Mouse (Mus musculus): ENCODE measurements around the gene Rnase12.
A peak's percentile ranks its signal among the peaks of the same experiment; 100 is the strongest.
"Not testable (repeated sequence)": the region's sequence is repeated elsewhere in the genome, so short reads cannot be mapped to it uniquely, and the experiment has no call there.

The Rnase12 gene

GRCm38 (mm10) chr14:51057401-51057831 is at the start of gene Rnase12:
TSS of gene Rnase12 (minus strand) at chr14:51057661.
- no peak for DNase-seq (ENCODE audit: low read depth, low spot score)

GRCm38 (mm10) chr14:51106449-51106967 is 49.0 kb upstream of the Rnase12 start:
- DNase-seq (ENCODE audit: low read depth, low spot score): no peak

- no peak for DNase-seq (ENCODE audit: low read depth, low spot score)
Observed at GRCm38 (mm10) chr14:51104366-51104765, 46.9 kb upstream of the Rnase12 start.

GRCm38 (mm10) chr14:51103217-51103616 is 45.8 kb upstream of the Rnase12 start:
- no peak for DNase-seq (ENCODE audit: low read depth, low spot score)

- no peak for DNase-seq (ENCODE audit: low read depth, low spot score)
Observed at GRCm38 (mm10) chr14:51101284-51101683, 43.8 kb upstream of the Rnase12 start.

- DNase-seq (ENCODE audit: low read depth, low spot score): no peak
Observed at GRCm38 (mm10) chr14:51098921-51099320, 41.5 kb upstream of the Rnase12 start.

GRCm38 (mm10) chr14:51098300-51098699 is 40.8 kb upstream of the Rnase12 start:
- DNase-seq (ENCODE audit: low read depth, low spot score): not testable (repeated sequence)

- no peak for DNase-seq (ENCODE audit: low read depth, low spot score)
Observed at GRCm38 (mm10) chr14:51095736-51096524, 38.5 kb upstream of the Rnase12 start.

GRCm38 (mm10) chr14:51094921-51095320 is 37.5 kb upstream of the Rnase12 start:
- DNase-seq (ENCODE audit: low read depth, low spot score): no peak

GRCm38 (mm10) chr14:51094096-51094875 is 36.8 kb upstream of the Rnase12 start:
- no peak for DNase-seq (ENCODE audit: low read depth, low spot score)

GRCm38 (mm10) chr14:51093496-51093895 is 36.0 kb upstream of the Rnase12 start:
- no peak for DNase-seq (ENCODE audit: low read depth, low spot score)

- no peak for DNase-seq (ENCODE audit: low read depth, low spot score)
Observed at GRCm38 (mm10) chr14:51092073-51092620, 34.7 kb upstream of the Rnase12 start.

- DNase-seq (ENCODE audit: low read depth, low spot score): no peak
Observed at GRCm38 (mm10) chr14:51090921-51091900, 33.8 kb upstream of the Rnase12 start, which contains the start of the genes Rnase4 and Ang. TSS of gene Rnase4 (plus strand) at chr14:51091077. TSS of gene Ang (plus strand) at chr14:51091150.

GRCm38 (mm10) chr14:51090077-51090781 is 32.8 kb upstream of the Rnase12 start:
- no peak for DNase-seq (ENCODE audit: low read depth, low spot score)

GRCm38 (mm10) chr14:51089674-51090076 is 32.2 kb upstream of the Rnase12 start:
- DNase-seq (ENCODE audit: low read depth, low spot score): no peak

GRCm38 (mm10) chr14:51088970-51089673 is 31.7 kb upstream of the Rnase12 start:
- peak; percentile 95 for DNase-seq (ENCODE audit: low read depth, low spot score)

- DNase-seq (ENCODE audit: low read depth, low spot score): no peak
Observed at GRCm38 (mm10) chr14:51088166-51088969, 30.9 kb upstream of the Rnase12 start.

- DNase-seq (ENCODE audit: low read depth, low spot score): no peak
Observed at GRCm38 (mm10) chr14:51087762-51088161, 30.3 kb upstream of the Rnase12 start.

GRCm38 (mm10) chr14:51085911-51086310 is 28.4 kb upstream of the Rnase12 start:
- no peak for DNase-seq (ENCODE audit: low read depth, low spot score)
